Mouse (Mus musculus): ENCODE data around the gene Kif6.

DNA sequence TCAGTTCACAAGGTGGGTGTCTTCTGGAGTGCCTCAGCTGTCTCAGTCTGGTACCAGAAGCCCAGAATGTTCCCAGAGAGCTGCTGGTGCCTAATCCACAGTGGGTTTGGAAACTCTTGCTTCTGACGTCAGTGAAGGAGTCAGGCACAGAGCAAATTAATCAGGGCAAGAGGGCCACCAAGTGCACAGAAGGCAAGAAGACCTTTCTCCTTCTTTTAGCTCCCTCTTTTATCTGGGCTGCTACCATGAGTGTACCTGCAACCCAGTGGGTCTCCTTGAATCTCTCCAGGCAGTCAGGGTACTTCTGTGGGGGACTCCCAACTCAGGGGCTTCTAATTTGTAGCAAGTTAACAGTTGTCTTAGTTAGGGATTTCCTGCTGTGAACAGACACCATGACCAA is 178.0 kb downstream of the Kif6 start:
- TF ChIP-seq EP300 (IDR thresholded peaks at IDR 0.05; ENCODE audit: insufficient read depth, low read depth, low read length) (no peak), POLR2A (IDR thresholded peaks at IDR 0.05; ENCODE audit: insufficient read depth, low read depth, low read length) (no peak)

Data from heart, adult 2 months (tissue).